Mouse (Mus musculus) stomach, postnatal 0 days (tissue): ENCODE measurements around the gene Egfl7. TPM values are rescaled to one million over a fixed set of nuclear protein-coding genes. Genes with fewer than 3 reads are reported as not detected.

ENCODE experiments used
- ATAC-seq: fragments of 200-750 bp; cut with Nextera tagmentation; 2 replicates; pipeline ENCODE4 v1.8.0; 2017; ENCODE audit not compliant: low FRiP score, low TSS enrichment
- DNase-seq: peaks from one replicate; pipeline ENCODE4 v3.0.0-alpha.2; 2016; ENCODE audit warnings: low spot score
- H3K27ac ChIP-seq: fragments of 300-500 bp; sonication (generic); replicated peaks from 2 replicates; pipeline ENCODE4 v1.5.1; 2014; ENCODE audit warnings: mild to moderate bottlenecking, control low read depth
- H3K27me3 ChIP-seq: fragments of 300-500 bp; sonication (generic); 2 replicates; pipeline ENCODE4 v1.6.1; 2014; ENCODE audit warnings: low read length; ENCODE audit not compliant: control insufficient read depth, insufficient read depth
- H3K36me3 ChIP-seq: fragments of 300-500 bp; sonication (generic); 2 replicates; pipeline ENCODE4 v1.6.1; 2014; ENCODE audit warnings: low read length, mixed read lengths; ENCODE audit not compliant: control insufficient read depth, insufficient read depth
- H3K4me1 ChIP-seq: fragments of 300-500 bp; sonication (generic); replicated peaks from 2 replicates; pipeline ENCODE4 v1.6.1; 2014; ENCODE audit warnings: antibody characterized with exemption; ENCODE audit not compliant: control insufficient read depth, insufficient read depth
- H3K4me2 ChIP-seq: fragments of 300-500 bp; sonication (generic); replicated peaks from 2 replicates; pipeline ENCODE4 v1.6.1; 2014; ENCODE audit warnings: low read depth, mild to moderate bottlenecking, control low read depth, moderate library complexity
- H3K4me3 ChIP-seq: fragments of 300-500 bp; sonication (generic); 2 replicates; pipeline ENCODE4 v1.5.1; 2014; ENCODE audit warnings: low read depth, low read length, control low read depth
- H3K9ac ChIP-seq: fragments of 300-500 bp; sonication (generic); 2 replicates; pipeline ENCODE4 v1.6.1; 2014; ENCODE audit warnings: mild to moderate bottlenecking, low read length, control low read depth, mixed read lengths
- H3K9me3 ChIP-seq: fragments of 300-500 bp; sonication (generic); 2 replicates; pipeline ENCODE4 v1.6.1; 2016; ENCODE audit warnings: low read length; ENCODE audit not compliant: control insufficient read depth
- CTCF ChIP-seq: IDR thresholded peaks from 2 replicates; pipeline ENCODE4 v1.5.1; 2016; ENCODE audit warnings: antibody characterized with exemption, low read depth, mild to moderate bottlenecking, moderate library complexity
- EP300 ChIP-seq: optimal IDR thresholded peaks from 2 replicates; pipeline ENCODE3; 2016; ENCODE audit warnings: antibody characterized with exemption
- WGBS: fragments of 180-500 bp; shearing (Covaris S2); extraction: QIAGEN DNeasy Blood & Tissue Kit; methylation state at CpG from one replicate; pipeline ENCODE4 v1.1.7; 2014; 5-methylcytosine and 5-hydroxymethylcytosine counted together
- polyA plus RNA-seq: library from polyadenylated mRNA; unstranded; fragments of >200 nt; fragmentation: Nextera tagmentation; extraction: Ambion mirVana; gene quantifications from 2 replicates; pipeline ENCODE4 v1.2.1, GENCODE M21; 2015

The Egfl7 gene
- polyA plus RNA-seq, 1 experiment from 2014 or later: 49.7 TPM

- H3K9ac ChIP-seq: no peak overlapping the region
- H3K4me3 ChIP-seq: no peak overlapping the region
- no peaks in the 10 kb centered on the region for H3K9me3 ChIP-seq
- TF ChIP-seq CTCF: no peak
- TF ChIP-seq EP300: no peak
- H3K27ac ChIP-seq: no peak overlapping the region
- no peak for ATAC-seq
- H3K4me1 ChIP-seq: peaks cover 2% of the 10 kb centered on the region; the same call in 1 of the 2 replicates
- H3K36me3 ChIP-seq: peaks cover 17% of the 10 kb centered on the region
- H3K4me2 ChIP-seq: no peak overlapping the region
- DNase-seq: no peak
- H3K27me3 ChIP-seq: no peaks in the 10 kb centered on the region
- 69% methylated on average over 16 of the region's 16 CpGs for WGBS
Measured at GRCm38 (mm10) chr2:26632541-26633395, 53.0 kb downstream of the Egfl7 start.

DNA sequence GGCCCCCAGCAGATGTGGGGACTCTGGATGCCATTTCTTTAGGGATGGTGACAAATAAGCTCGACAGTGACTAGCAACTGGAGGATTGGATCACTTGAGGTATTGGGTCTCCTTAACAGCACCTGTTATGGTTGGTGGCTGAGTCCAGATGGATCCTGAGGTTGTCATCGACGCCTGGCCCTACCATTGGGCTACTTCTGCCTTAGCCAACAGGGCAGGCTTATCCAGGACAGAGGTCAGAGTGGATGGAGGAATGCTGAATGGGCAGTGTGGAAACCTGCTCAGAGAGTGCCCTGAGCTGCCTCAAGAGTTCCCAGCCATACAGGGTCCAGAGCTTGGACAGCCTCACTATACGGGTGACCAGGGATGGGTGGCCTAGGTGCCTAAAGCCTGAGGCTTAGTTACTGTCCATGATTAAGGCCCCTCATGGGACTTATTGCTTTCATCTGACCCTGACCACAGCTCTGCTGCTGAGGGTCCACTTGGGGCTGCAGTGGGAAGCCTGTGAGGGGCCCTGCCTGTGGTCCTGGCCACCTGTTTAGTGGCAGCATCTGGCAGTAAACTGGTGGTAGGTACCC is 54.2 kb downstream of the Egfl7 start:
- TF ChIP-seq CTCF: no peak
- no peak for TF ChIP-seq EP300
- DNase-seq: no peak
- Histone ChIP-seq H3K27ac (no peak overlapping the region), H3K27me3 (no peaks in the 10 kb centered on the region), H3K9me3 (no peaks in the 10 kb centered on the region), H3K9ac (no peak overlapping the region), H3K36me3 (peaks cover 18% of the 10 kb centered on the region), H3K4me1 (0 out of 2 replicates have a peak, but pooled peaks cover 6% of the 10 kb centered on the region), H3K4me2 (no peak overlapping the region), H3K4me3 (no peak overlapping the region)
- WGBS: 67% methylated on average over 4 of the region's 4 CpGs
- no peak for ATAC-seq

- no peak overlapping the region for H3K9ac ChIP-seq
- no peak for DNase-seq
Measured at GRCm38 (mm10) chr2:26634629-26635488, 55.0 kb downstream of the Egfl7 start.

GRCm38 (mm10) chr2:26635489-26636324 is 55.9 kb downstream of the Egfl7 start:
- H3K27me3 ChIP-seq: no peaks in the 10 kb centered on the region
- peak overlapping the region; percentile 18; the same call in 1 of the 2 replicates for H3K27ac ChIP-seq
- no peak overlapping the region for H3K4me2 ChIP-seq
- peaks cover 18% of the 10 kb centered on the region for H3K36me3 ChIP-seq
- WGBS: 69% methylated on average over 21 of the region's 21 CpGs
- H3K4me1 ChIP-seq: peaks cover 6% of the 10 kb centered on the region; the same call in 1 of the 2 replicates
- H3K4me3 ChIP-seq: no peak overlapping the region
- peak; percentile 33; the same call in 1 of the 2 replicates for ATAC-seq
- peak; percentile 42 for DNase-seq
- H3K9me3 ChIP-seq: no peaks in the 10 kb centered on the region
- TF ChIP-seq EP300 (no peak), CTCF (no peak)
- no peak overlapping the region for H3K9ac ChIP-seq

More at GRCm38 (mm10) chr2:26634629-26635488, 55.0 kb downstream of the Egfl7 start:
- WGBS: 58% methylated on average over 12 of the region's 12 CpGs
- Histone ChIP-seq H3K36me3 (peaks cover 18% of the 10 kb centered on the region), H3K4me1 (peaks cover 6% of the 10 kb centered on the region; the same call in 1 of the 2 replicates), H3K27me3 (no peaks in the 10 kb centered on the region), H3K4me3 (no peak overlapping the region), H3K27ac (no peak overlapping the region), H3K9me3 (no peaks in the 10 kb centered on the region), H3K4me2 (no peak overlapping the region)
- TF ChIP-seq EP300 (no peak), CTCF (no peak)
- no peak for ATAC-seq

DNA sequence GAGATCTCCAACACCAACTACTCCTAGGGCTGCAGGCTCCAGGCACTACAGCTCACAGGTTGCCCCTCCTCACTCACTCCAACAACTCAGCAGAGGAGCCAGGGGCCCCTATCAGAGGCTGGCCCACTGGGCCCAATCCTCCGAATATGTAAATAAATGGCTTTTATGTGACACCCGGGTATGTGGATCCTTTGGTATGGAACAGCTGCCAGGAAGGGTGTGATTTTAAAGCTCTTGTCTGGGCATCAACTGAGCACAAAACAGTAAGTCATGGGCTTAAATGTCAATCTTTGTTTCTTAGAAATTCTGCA is 56.5 kb downstream of the Egfl7 start:
- Histone ChIP-seq H3K27ac (peak overlapping the region; percentile 18; the same call in 1 of the 2 replicates), H3K27me3 (no peaks in the 10 kb centered on the region), H3K4me3 (no peak overlapping the region), H3K9ac (no peak overlapping the region), H3K4me2 (no peak overlapping the region), H3K4me1 (peaks cover 6% of the 10 kb centered on the region; the same call in 1 of the 2 replicates), H3K9me3 (no peaks in the 10 kb centered on the region), H3K36me3 (peaks cover 18% of the 10 kb centered on the region)
- DNase-seq (no peak), ATAC-seq (no peak)
- WGBS: 20% methylated on average over 2 of the region's 2 CpGs
- TF ChIP-seq EP300 (no peak), CTCF (no peak)
